Mouse (Mus musculus) intestine, embryonic 16.5 days (tissue): ENCODE data around the gene Mrps2. TPM values are rescaled to one million over a fixed set of nuclear protein-coding genes. Genes with fewer than 3 reads are reported as not detected.

ENCODE experiments used
- ATAC-seq: fragments of 200-750 bp; cut with Nextera tagmentation; 2 replicates; pipeline ENCODE4 v1.8.0; 2017; ENCODE audit warnings: moderate TSS enrichment, moderate library complexity
- H3K27ac ChIP-seq: fragments of 300-500 bp; sonication (generic); 2 replicates; pipeline ENCODE4 v1.5.1; 2014; ENCODE audit warnings: mild to moderate bottlenecking, low read length
- H3K27me3 ChIP-seq: fragments of 300-500 bp; sonication (generic); replicated peaks from 2 replicates; pipeline ENCODE4 v1.6.1; 2014; ENCODE audit warnings: low read length, control low read depth, mixed read lengths; ENCODE audit not compliant: control insufficient read depth, insufficient read depth
- H3K36me3 ChIP-seq: fragments of 300-500 bp; sonication (generic); 2 replicates; pipeline ENCODE4 v1.6.1; 2014; ENCODE audit warnings: low read length, control low read depth; ENCODE audit not compliant: control insufficient read depth, insufficient read depth
- H3K4me1 ChIP-seq: fragments of 300-500 bp; sonication (generic); 2 replicates; pipeline ENCODE4 v1.6.1; 2014; ENCODE audit warnings: low read length, control low read depth, mixed read lengths; ENCODE audit not compliant: control insufficient read depth, insufficient read depth
- H3K4me2 ChIP-seq: fragments of 300-500 bp; sonication (generic); 2 replicates; pipeline ENCODE4 v1.6.1; 2014; ENCODE audit warnings: low read depth, low read length, control low read depth
- H3K4me3 ChIP-seq: fragments of 300-500 bp; sonication (generic); 2 replicates; pipeline ENCODE4 v1.5.1; 2014; ENCODE audit warnings: mild to moderate bottlenecking, low read length
- H3K9ac ChIP-seq: fragments of 300-500 bp; sonication (generic); 2 replicates; pipeline ENCODE4 v1.6.1; 2014; ENCODE audit warnings: low read depth, low read length
- H3K9me3 ChIP-seq: fragments of 300-500 bp; sonication (generic); 2 replicates; pipeline ENCODE4 v1.6.1; 2016; ENCODE audit warnings: low read length, control low read depth; ENCODE audit not compliant: control insufficient read depth
- WGBS: fragments of 180-500 bp; shearing (Covaris S2); extraction: QIAGEN DNeasy Blood & Tissue Kit; methylation state at CpG from one replicate; pipeline ENCODE4 v1.1.7; 2014; 5-methylcytosine and 5-hydroxymethylcytosine counted together
- polyA plus RNA-seq: library from polyadenylated mRNA; unstranded; fragments of >200 nt; fragmentation: Nextera tagmentation; extraction: Ambion mirVana; gene quantifications from 2 replicates; pipeline ENCODE4 v1.2.1, GENCODE M21; 2015

The Mrps2 gene
- polyA plus RNA-seq, 1 experiment from 2014 or later: 66.9 TPM

DNA sequence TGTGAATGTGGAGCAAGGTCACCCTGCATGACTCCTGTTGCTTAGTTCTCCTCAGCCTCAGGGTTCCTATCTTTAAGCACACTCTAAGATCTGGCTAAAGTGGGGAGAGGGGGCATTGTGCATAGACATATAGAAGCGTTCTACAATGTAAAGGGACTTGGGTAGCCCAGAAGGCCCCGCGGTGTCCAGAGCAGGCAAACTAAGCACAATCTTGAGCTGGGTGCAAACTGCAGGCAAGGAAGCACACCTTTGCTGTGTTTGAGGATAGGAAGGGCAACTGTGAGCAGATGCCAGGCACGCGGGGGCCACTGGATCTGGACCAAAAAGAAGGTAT is 21.7 kb upstream of the Mrps2 start:
- ATAC-seq: peak; percentile 27; the same call in 1 of the 2 replicates

GRCm38 (mm10) chr2:28446515-28447314 is 21.2 kb upstream of the Mrps2 start, which contains the start of gene Ppp1r26:
TSS of gene Ppp1r26 (plus strand) at chr2:28446800.
- under 1% methylated on average over 74 of the region's 118 CpGs for WGBS
- H3K27ac ChIP-seq: peak within 1 kb of the TSS; percentile 57

More for the DNA sequence above, 21.7 kb upstream of the Mrps2 start:
- H3K4me2 ChIP-seq: peak overlapping the region; percentile 97
- H3K36me3 ChIP-seq: no peaks in the 10 kb centered on the region
- WGBS: 6% methylated on average over 5 of the region's 5 CpGs
- peak overlapping the region; percentile 86 for H3K9ac ChIP-seq
- peak overlapping the region; percentile 57 for H3K27ac ChIP-seq
- H3K27me3 ChIP-seq: no peaks in the 10 kb centered on the region
- peaks cover 10% of the 10 kb centered on the region for H3K4me1 ChIP-seq
- H3K9me3 ChIP-seq: no peaks in the 10 kb centered on the region
- H3K4me3 ChIP-seq: peak overlapping the region; percentile 73

DNA sequence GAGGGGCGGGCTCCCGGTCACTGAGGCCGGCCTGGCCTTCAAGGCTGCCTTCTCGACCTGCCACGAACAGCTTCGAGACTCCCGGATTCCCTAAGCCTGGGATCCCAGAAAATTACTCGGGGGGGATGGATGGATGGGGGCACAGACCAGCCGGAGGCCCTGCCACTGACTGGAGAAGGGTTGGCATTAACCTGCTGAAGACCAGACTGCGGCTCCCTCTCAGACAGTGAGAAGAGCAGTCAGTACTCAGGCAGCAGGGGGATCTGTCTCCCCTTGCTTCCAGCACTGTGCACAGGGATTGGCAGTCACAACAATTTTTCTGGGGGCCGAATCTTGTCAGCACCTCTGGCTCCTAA is 20.6 kb upstream of the Mrps2 start:
- peak overlapping the region; percentile 57 for H3K27ac ChIP-seq
- 6% methylated on average over 11 of the region's 11 CpGs for WGBS

More at GRCm38 (mm10) chr2:28446515-28447314, 21.2 kb upstream of the Mrps2 start, which contains the start of gene Ppp1r26:
- Histone ChIP-seq H3K9me3 (no peaks in the 10 kb centered on the region), H3K4me2 (peak within 1 kb of the TSS; percentile 97), H3K4me1 (peaks cover 10% of the 10 kb centered on the region), H3K27me3 (no peaks in the 10 kb centered on the region), H3K4me3 (peak within 1 kb of the TSS; percentile 73), H3K36me3 (no peaks in the 10 kb centered on the region), H3K9ac (peak within 1 kb of the TSS; percentile 86)
- peak; percentile 69 for ATAC-seq

GRCm38 (mm10) chr2:28451663-28452062 is 16.2 kb upstream of the Mrps2 start:
- Histone ChIP-seq H3K27me3 (no peaks in the 10 kb centered on the region), H3K9me3 (no peaks in the 10 kb centered on the region), H3K4me3 (no peak overlapping the region), H3K27ac (no peak overlapping the region), H3K36me3 (0 out of 2 replicates have a peak, but pooled peaks cover 4% of the 10 kb centered on the region), H3K4me1 (peaks cover 5% of the 10 kb centered on the region), H3K9ac (no peak overlapping the region), H3K4me2 (no peak overlapping the region)
- no peak for ATAC-seq
- 90% methylated on average over 11 of the region's 11 CpGs for WGBS

More for the DNA sequence above, 20.6 kb upstream of the Mrps2 start:
- Histone ChIP-seq H3K9ac (peak overlapping the region; percentile 86), H3K4me3 (peak overlapping the region; percentile 73), H3K4me2 (peak overlapping the region; percentile 97), H3K9me3 (no peaks in the 10 kb centered on the region), H3K36me3 (no peaks in the 10 kb centered on the region), H3K4me1 (peaks cover 10% of the 10 kb centered on the region), H3K27me3 (no peaks in the 10 kb centered on the region)
- peak; percentile 42 for ATAC-seq

DNA sequence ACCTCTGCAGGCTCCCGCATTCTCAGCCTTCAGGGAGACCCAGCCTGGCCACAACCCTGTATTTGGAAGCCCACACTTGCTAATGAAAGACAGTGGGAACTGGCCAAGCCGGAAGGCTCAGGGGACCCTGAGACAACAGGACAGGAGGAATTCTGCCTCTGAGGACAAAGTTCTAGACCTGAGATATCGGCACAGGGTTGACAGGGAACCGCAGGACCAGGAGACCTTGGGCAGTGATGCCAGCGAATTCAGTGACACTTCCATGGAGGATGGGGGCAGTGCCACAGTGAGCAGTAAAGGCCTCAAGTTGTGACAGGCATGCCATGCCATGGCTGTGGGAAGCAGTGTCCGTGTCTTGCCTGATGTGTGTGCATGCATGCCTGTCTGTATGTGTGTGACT is 14.3 kb upstream of the Mrps2 start:
- Histone ChIP-seq H3K4me3 (no peak overlapping the region), H3K9ac (no peak overlapping the region), H3K27me3 (no peaks in the 10 kb centered on the region), H3K36me3 (0 out of 2 replicates have a peak, but pooled peaks cover 4% of the 10 kb centered on the region), H3K27ac (no peak overlapping the region), H3K4me2 (no peak overlapping the region), H3K4me1 (no peaks in the 10 kb centered on the region), H3K9me3 (no peaks in the 10 kb centered on the region)
- ATAC-seq: no peak
- 94% methylated on average over 6 of the region's 6 CpGs for WGBS

GRCm38 (mm10) chr2:28456616-28457015 is 11.2 kb upstream of the Mrps2 start:
- no peaks in the 10 kb centered on the region for H3K27me3 ChIP-seq
- ATAC-seq: no peak
- no peak overlapping the region for H3K9ac ChIP-seq
- H3K4me2 ChIP-seq: no peak overlapping the region
- no peaks in the 10 kb centered on the region for H3K9me3 ChIP-seq
- H3K36me3 ChIP-seq: 0 out of 2 replicates have a peak, but pooled peaks cover 4% of the 10 kb centered on the region
- H3K27ac ChIP-seq: no peak overlapping the region
- no peak overlapping the region for H3K4me3 ChIP-seq
- H3K4me1 ChIP-seq: no peaks in the 10 kb centered on the region
- 83% methylated on average over 1 of the region's 1 CpGs for WGBS

DNA sequence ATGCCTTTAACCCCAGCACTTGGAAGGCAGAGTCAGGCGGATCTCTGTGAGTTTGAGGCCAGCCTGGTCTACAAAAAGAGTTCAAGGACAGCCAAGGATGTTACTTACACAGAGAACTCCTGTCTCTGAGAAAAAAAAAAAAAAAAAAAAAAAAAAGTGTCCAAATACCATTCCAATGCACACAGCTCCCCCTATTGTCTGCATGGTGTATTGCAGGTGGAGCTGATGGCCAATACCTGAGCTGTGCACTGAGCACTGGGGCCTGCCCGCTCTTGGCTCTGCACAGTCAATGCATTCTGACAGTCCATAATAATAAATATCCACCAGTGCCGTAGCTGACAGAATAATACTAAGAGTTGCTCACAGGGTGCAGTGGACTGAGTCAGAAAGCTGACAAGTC is 3.9 kb upstream of the Mrps2 start:
- peaks cover 12% of the 10 kb centered on the region for H3K4me1 ChIP-seq
- no peaks in the 10 kb centered on the region for H3K27me3 ChIP-seq
- no peak overlapping the region for H3K9ac ChIP-seq
- H3K9me3 ChIP-seq: no peaks in the 10 kb centered on the region
- H3K36me3 ChIP-seq: no peaks in the 10 kb centered on the region
- H3K4me2 ChIP-seq: no peak overlapping the region
- no peak overlapping the region for H3K4me3 ChIP-seq
- no peak overlapping the region for H3K27ac ChIP-seq
- 57% methylated on average over 3 of the region's 3 CpGs for WGBS
- no peak for ATAC-seq

GRCm38 (mm10) chr2:28464919-28465318 is 2.9 kb upstream of the Mrps2 start:
- 78% methylated on average over 9 of the region's 9 CpGs for WGBS
- no peaks in the 10 kb centered on the region for H3K9me3 ChIP-seq
- H3K4me3 ChIP-seq: no peak overlapping the region
- H3K27me3 ChIP-seq: no peaks in the 10 kb centered on the region
- no peak overlapping the region for H3K27ac ChIP-seq
- ATAC-seq: no peak
- H3K4me1 ChIP-seq: peaks cover 14% of the 10 kb centered on the region
- peaks cover 9% of the 10 kb centered on the region for H3K36me3 ChIP-seq
- no peak overlapping the region for H3K4me2 ChIP-seq
- no peak overlapping the region for H3K9ac ChIP-seq

DNA sequence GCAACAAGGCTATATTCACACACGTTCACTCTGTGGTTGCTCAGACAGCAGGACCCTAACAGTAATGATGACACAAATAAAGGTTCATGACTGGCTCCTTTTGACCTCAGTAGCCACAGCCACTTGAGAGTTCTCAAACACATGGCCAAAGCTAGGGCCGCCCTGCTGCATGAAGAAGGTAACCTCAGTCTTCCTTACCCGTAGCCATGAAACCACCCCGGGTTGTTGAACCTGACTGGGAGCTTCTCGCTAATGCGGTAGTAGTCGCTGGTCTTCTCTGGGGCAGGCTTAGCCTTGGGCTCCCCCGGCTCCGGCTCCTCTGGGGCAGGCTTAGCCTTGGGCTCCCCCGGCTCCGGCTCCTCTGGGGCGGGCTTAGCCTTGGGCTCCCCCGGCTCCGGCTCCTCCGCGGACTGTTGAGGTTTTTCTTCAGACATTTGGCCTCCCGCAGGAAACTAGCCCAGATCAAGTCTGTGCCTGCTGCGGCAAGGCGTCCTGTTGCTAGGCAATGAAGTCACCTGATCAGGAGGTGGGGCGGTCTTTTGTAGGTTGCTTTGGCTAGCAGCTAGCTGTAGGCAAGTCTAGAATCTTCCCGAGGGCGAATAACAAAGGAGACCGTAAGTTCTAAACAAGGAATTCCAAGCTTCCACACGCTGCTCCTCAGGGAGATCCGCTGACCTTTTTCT is 1.9 kb upstream of the Mrps2 start, which contains the start of gene 1700007K13Rik:
Gene 1700007K13Rik, minus strand, starts transcription at position 497 of the 683 bp plus-strand sequence.
- peak; percentile 59 for ATAC-seq
- no peaks in the 10 kb centered on the region for H3K9me3 ChIP-seq
- H3K4me2 ChIP-seq: peak within 1 kb of the TSS; percentile 51
- peak within 1 kb of the TSS; percentile 58 for H3K9ac ChIP-seq
- H3K4me1 ChIP-seq: peaks cover 14% of the 10 kb centered on the region
- 7% methylated on average over 25 of the region's 25 CpGs for WGBS
- peaks cover 18% of the 10 kb centered on the region for H3K36me3 ChIP-seq
- H3K27me3 ChIP-seq: no peaks in the 10 kb centered on the region
- H3K27ac ChIP-seq: no peak within 1 kb of the TSS
- peak within 1 kb of the TSS; percentile 26 for H3K4me3 ChIP-seq
